Mouse (Mus musculus): ENCODE results near the gene Srgap2.
A peak's percentile ranks its signal among the peaks of the same experiment; 100 is the strongest.

The Srgap2 gene

GRCm38 (mm10) chr1:131417821-131418660 is 109.1 kb downstream of the Srgap2 start:
- DNase-seq (ENCODE audit: low spot score in 2 of 2), result peak; percentile 28 to 44

GRCm38 (mm10) chr1:131417059-131417750 is 109.9 kb downstream of the Srgap2 start:
- no peak for DNase-seq (ENCODE audit: low spot score in 2 of 2)

- no peak for DNase-seq (ENCODE audit: low spot score in 2 of 2)
These were observed 123.6 kb downstream of the Srgap2 start for GRCm38 (mm10) chr1:131403567-131403966.

- DNase-seq (ENCODE audit: low spot score in 2 of 2), result no peak
These were observed 126.3 kb downstream of the Srgap2 start for GRCm38 (mm10) chr1:131400844-131401243.

- no peak for DNase-seq (ENCODE audit: low spot score in 2 of 2)
These were observed 129.0 kb downstream of the Srgap2 start for GRCm38 (mm10) chr1:131398181-131398580.

- no peak for DNase-seq (ENCODE audit: low spot score in 2 of 2)
These were observed 142.7 kb downstream of the Srgap2 start for GRCm38 (mm10) chr1:131384406-131384805.

GRCm38 (mm10) chr1:131382184-131382583 is 145.0 kb downstream of the Srgap2 start:
- no peak for DNase-seq (ENCODE audit: low spot score in 2 of 2)

GRCm38 (mm10) chr1:131380254-131380653 is 146.9 kb downstream of the Srgap2 start:
- no peak for DNase-seq (ENCODE audit: low spot score in 2 of 2)

- no peak for DNase-seq (ENCODE audit: low spot score in 2 of 2)
These were observed 148.2 kb downstream of the Srgap2 start for GRCm38 (mm10) chr1:131378914-131379474.

GRCm38 (mm10) chr1:131378081-131378913 is 148.9 kb downstream of the Srgap2 start:
- no peak for DNase-seq (ENCODE audit: low spot score in 2 of 2)

- DNase-seq (ENCODE audit: low spot score in 2 of 2), result no peak
These were observed 161.3 kb downstream of the Srgap2 start for GRCm38 (mm10) chr1:131365832-131366231.

GRCm38 (mm10) chr1:131364432-131364831 is 162.7 kb downstream of the Srgap2 start:
- DNase-seq (ENCODE audit: low spot score in 2 of 2), result no peak

- no peak for DNase-seq (ENCODE audit: low spot score in 2 of 2)
These were observed 163.3 kb downstream of the Srgap2 start for GRCm38 (mm10) chr1:131363887-131364286.

- DNase-seq (ENCODE audit: low spot score in 2 of 2), result no peak
These were observed 165.1 kb downstream of the Srgap2 start for GRCm38 (mm10) chr1:131362089-131362488.

- no peak for DNase-seq (ENCODE audit: low spot score in 2 of 2)
These were observed 166.4 kb downstream of the Srgap2 start for GRCm38 (mm10) chr1:131360800-131361199.

- no peak for DNase-seq (ENCODE audit: low spot score in 2 of 2)
These were observed 167.5 kb downstream of the Srgap2 start for GRCm38 (mm10) chr1:131359609-131360008.

- no peak for DNase-seq (ENCODE audit: low spot score in 2 of 2)
These were observed 169.9 kb downstream of the Srgap2 start for GRCm38 (mm10) chr1:131357213-131357612.

GRCm38 (mm10) chr1:131351436-131351835 is 175.7 kb downstream of the Srgap2 start:
- DNase-seq (ENCODE audit: low spot score in 2 of 2), result peak; percentile 45 to 59

- no peak for DNase-seq (ENCODE audit: low spot score in 2 of 2)
These were observed 177.1 kb downstream of the Srgap2 start for GRCm38 (mm10) chr1:131349993-131350510.

- no peak for DNase-seq (ENCODE audit: low spot score in 2 of 2)
These were observed 179.4 kb downstream of the Srgap2 start for GRCm38 (mm10) chr1:131347708-131348107.

- DNase-seq (ENCODE audit: low spot score in 2 of 2), result no peak
These were observed 180.1 kb downstream of the Srgap2 start for GRCm38 (mm10) chr1:131346916-131347555.
